Mouse (Mus musculus): ENCODE results near the gene L3mbtl3. TPM values are rescaled to one million over a fixed set of nuclear protein-coding genes. Genes with fewer than 3 reads are reported as not detected.

L3mbtl3 gene
- polyA plus RNA-seq, 2 experiments = 26.3 to 42.9 TPM

GRCm38 (mm10) chr10:26375351-26375751 lies 420 bp downstream of the L3mbtl3 start:
- peak; percentile 20; the same call in 1 of the 2 replicates for ATAC-seq (ENCODE audit: low FRiP score, low read depth)
- 2% methylated on average over 20 of the region's 30 CpGs for WGBS
- no peaks in the 10 kb centered on the region for H3K27me3 ChIP-seq (ENCODE audit: control insufficient read depth, insufficient read depth, low read length)
- DNase-seq (ENCODE audit: low spot score) = peak; percentile 29
- H3K36me3 ChIP-seq (ENCODE audit: control insufficient read depth, insufficient read depth, low read length) = no peaks in the 10 kb centered on the region
- H3K4me3 ChIP-seq (replicated peaks; ENCODE audit: low read length) = peak overlapping the region; percentile 92
- H3K9ac ChIP-seq (ENCODE audit: low read depth, low read length, severe bottlenecking) = peak overlapping the region; percentile 99
- H3K4me1 ChIP-seq (ENCODE audit: control insufficient read depth, insufficient read depth, low read length) = peaks cover 14% of the 10 kb centered on the region; the same call in 1 of the 2 replicates
- H3K27ac ChIP-seq (replicated peaks; ENCODE audit: low read depth, low read length) = peak overlapping the region; percentile 98
- peak overlapping the region; percentile 63 for H3K4me2 ChIP-seq (replicated peaks; ENCODE audit: low read depth, low read length, severe bottlenecking)
- no peak for TF ChIP-seq POLR2A (IDR thresholded peaks at IDR 0.05; ENCODE audit: borderline replicate concordance, extremely low read depth, insufficient read depth, insufficient read length)
- no peaks in the 10 kb centered on the region for H3K9me3 ChIP-seq (ENCODE audit: control insufficient read depth, low read length)

- Histone ChIP-seq H3K27me3 (ENCODE audit: control insufficient read depth, insufficient read depth, low read length) (no peaks in the 10 kb centered on the region), H3K36me3 (ENCODE audit: control insufficient read depth, insufficient read depth, low read length) (no peaks in the 10 kb centered on the region), H3K27ac (replicated peaks; ENCODE audit: low read depth, low read length) (peak overlapping the region; percentile 98), H3K9me3 (ENCODE audit: control insufficient read depth, low read length) (no peaks in the 10 kb centered on the region), H3K9ac (ENCODE audit: low read depth, low read length, severe bottlenecking) (peak overlapping the region; percentile 99), H3K4me2 (replicated peaks; ENCODE audit: low read depth, low read length, severe bottlenecking) (peak overlapping the region; percentile 63), H3K4me1 (ENCODE audit: control insufficient read depth, insufficient read depth, low read length) (peaks cover 14% of the 10 kb centered on the region; the same call in 1 of the 2 replicates), H3K4me3 (replicated peaks; ENCODE audit: low read length) (peak overlapping the region; percentile 92)
- DNase-seq (ENCODE audit: low spot score) = peak; percentile 45
- whole genome bisulfite sequencing = 1% methylated on average over 43 of the region's 101 CpGs
- 0 out of 2 replicates have a peak, but pooled peaks have one; percentile 8 for TF ChIP-seq POLR2A (IDR thresholded peaks at IDR 0.05; ENCODE audit: borderline replicate concordance, extremely low read depth, insufficient read depth, insufficient read length)
- ATAC-seq (ENCODE audit: low FRiP score, low read depth) = peak; percentile 27
Observed at GRCm38 (mm10) chr10:26374436-26375311, 1.1 kb downstream of the L3mbtl3 start.

DNA sequence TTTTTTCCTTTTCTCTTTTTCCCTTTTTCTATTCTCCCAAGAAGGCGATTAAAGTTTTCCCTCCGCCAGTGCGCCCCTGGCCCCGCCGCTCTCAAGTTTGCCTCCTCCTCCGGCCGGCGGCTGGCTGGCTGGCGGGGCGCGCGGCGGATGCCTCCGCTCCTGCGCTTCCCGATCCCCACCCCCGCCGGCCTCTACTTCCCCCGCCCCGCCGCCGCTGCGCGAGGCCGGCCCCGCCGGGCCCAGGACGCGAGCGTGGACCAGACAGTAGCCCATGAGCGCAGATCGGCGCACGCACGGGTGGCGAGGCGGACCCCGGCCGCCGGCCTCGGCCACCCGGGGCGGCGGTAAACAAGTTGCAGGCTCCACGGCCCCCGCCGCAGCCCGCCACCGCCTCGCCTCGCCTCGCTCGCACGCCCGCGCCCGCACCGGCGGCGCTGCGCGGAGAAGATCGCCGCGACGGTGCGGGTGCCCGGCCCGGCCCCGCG lies 1.8 kb downstream of the L3mbtl3 start:
- H3K27ac ChIP-seq (replicated peaks; ENCODE audit: low read depth, low read length) = peak overlapping the region; percentile 98
- ATAC-seq (ENCODE audit: low FRiP score, low read depth) = peak; percentile 28
- WGBS = under 1% methylated on average over 47 of the region's 71 CpGs

GRCm38 (mm10) chr10:26372940-26373931 lies 2.5 kb downstream of the L3mbtl3 start:
- ATAC-seq (ENCODE audit: low FRiP score, low read depth) = peak; percentile 21; the same call in 1 of the 2 replicates
- Histone ChIP-seq H3K27me3 (ENCODE audit: control insufficient read depth, insufficient read depth, low read length) (no peaks in the 10 kb centered on the region), H3K27ac (replicated peaks; ENCODE audit: low read depth, low read length) (peak overlapping the region; percentile 98), H3K9me3 (ENCODE audit: control insufficient read depth, low read length) (no peaks in the 10 kb centered on the region), H3K36me3 (ENCODE audit: control insufficient read depth, insufficient read depth, low read length) (peaks cover 7% of the 10 kb centered on the region; the same call in 1 of the 2 replicates), H3K4me3 (replicated peaks; ENCODE audit: low read length) (peak overlapping the region; percentile 92), H3K9ac (ENCODE audit: low read depth, low read length, severe bottlenecking) (peak overlapping the region; percentile 99), H3K4me2 (replicated peaks; ENCODE audit: low read depth, low read length, severe bottlenecking) (peak overlapping the region; percentile 63), H3K4me1 (ENCODE audit: control insufficient read depth, insufficient read depth, low read length) (peaks cover 14% of the 10 kb centered on the region; the same call in 1 of the 2 replicates)
- WGBS = under 1% methylated on average over 47 of the region's 51 CpGs
- DNase-seq (ENCODE audit: low spot score) = peak; percentile 93
- TF ChIP-seq POLR2A (IDR thresholded peaks at IDR 0.05; ENCODE audit: borderline replicate concordance, extremely low read depth, insufficient read depth, insufficient read length) = no peak

More for the DNA sequence above, 1.8 kb downstream of the L3mbtl3 start:
- Histone ChIP-seq H3K9ac (ENCODE audit: low read depth, low read length, severe bottlenecking) (peak overlapping the region; percentile 99), H3K4me3 (replicated peaks; ENCODE audit: low read length) (peak overlapping the region; percentile 92), H3K4me2 (replicated peaks; ENCODE audit: low read depth, low read length, severe bottlenecking) (peak overlapping the region; percentile 63), H3K36me3 (ENCODE audit: control insufficient read depth, insufficient read depth, low read length) (peaks cover 2% of the 10 kb centered on the region; the same call in 1 of the 2 replicates), H3K4me1 (ENCODE audit: control insufficient read depth, insufficient read depth, low read length) (peaks cover 14% of the 10 kb centered on the region; the same call in 1 of the 2 replicates), H3K27me3 (ENCODE audit: control insufficient read depth, insufficient read depth, low read length) (no peaks in the 10 kb centered on the region), H3K9me3 (ENCODE audit: control insufficient read depth, low read length) (no peaks in the 10 kb centered on the region)
- peak; percentile 65 for DNase-seq (ENCODE audit: low spot score)
- TF ChIP-seq POLR2A (IDR thresholded peaks at IDR 0.05; ENCODE audit: borderline replicate concordance, extremely low read depth, insufficient read depth, insufficient read length) = no peak

All from limb, embryonic 14.5 days (tissue).